Mouse (Mus musculus) C2C12 (cell line): ENCODE measurements around the gene Trim37.

Experiments used
- FOSL1 ChIP-seq: IDR thresholded peaks from one replicate; pipeline ENCODE4 v1.8.0; 2011; ENCODE audit warnings: mild to moderate bottlenecking, low read length; ENCODE audit not compliant: poor library complexity, insufficient read depth, severe bottlenecking
- USF1 ChIP-seq: IDR thresholded peaks from one replicate; pipeline ENCODE4 v1.6.1; 2011; ENCODE audit warnings: low read depth, mild to moderate bottlenecking, control low read depth, moderate library complexity

DNA sequence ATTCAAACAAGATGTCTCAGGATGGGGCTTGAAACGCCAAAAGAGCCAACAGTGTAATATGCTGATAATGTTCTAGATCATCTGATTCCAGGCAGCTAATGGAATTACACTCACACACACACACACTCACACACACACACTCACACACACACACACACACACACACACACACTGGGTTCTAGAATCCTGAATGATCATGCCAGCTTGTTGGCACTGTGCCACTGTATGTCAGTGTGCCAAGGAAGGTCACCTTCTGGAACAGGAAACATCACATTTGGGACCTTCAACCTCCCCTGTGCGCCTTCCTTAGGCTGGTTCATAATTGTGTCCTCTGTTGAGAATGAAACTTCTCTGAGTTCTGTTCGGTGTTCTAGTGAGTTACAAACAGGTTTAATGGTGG is 95.8 kb downstream of the Trim37 start:
- TF ChIP-seq USF1 (no peak), FOSL1 (no peak)
